Mouse (Mus musculus) liver, embryonic 14.5 days (tissue): ENCODE measurements around the gene Rnf43. TPM values are rescaled to one million over a fixed set of nuclear protein-coding genes. Genes with fewer than 3 reads are reported as not detected.

Experiments
- ATAC-seq: fragments of 200-750 bp; cut with Nextera tagmentation; 2 replicates; pipeline ENCODE4 v1.8.0; 2017; ENCODE audit warnings: moderate number of reproducible peaks, mild to moderate bottlenecking, moderate library complexity; ENCODE audit not compliant: insufficient read depth
- DNase-seq, 3 experiments: peaks; one replicate each; pipeline ENCODE4 v3.0.0-alpha.2; 2012 to 2013; ENCODE audit warnings: low read depth in 3 of 3, low spot score in 3 of 3
- H3K27ac ChIP-seq: fragments of 300-500 bp; sonication (generic); 2 replicates; pipeline ENCODE4 v1.5.1; 2014; ENCODE audit warnings: moderate library complexity, mild to moderate bottlenecking, control low read depth, inconsistent platforms
- H3K27me3 ChIP-seq: fragments of 300-500 bp; sonication (generic); 2 replicates; pipeline ENCODE4 v1.6.1; 2014; ENCODE audit warnings: mild to moderate bottlenecking, low read length, moderate library complexity; ENCODE audit not compliant: control insufficient read depth, insufficient read depth
- H3K36me3 ChIP-seq: fragments of 300-500 bp; sonication (generic); replicated peaks from 2 replicates; pipeline ENCODE4 v1.6.1; 2014; ENCODE audit warnings: low read depth; ENCODE audit not compliant: control insufficient read depth, insufficient read depth
- H3K4me1 ChIP-seq, 2 experiments: fragments of 200-500 bp in 1 of 2; fragments of 300-500 bp in 1 of 2; sonication (generic) in 1 of 2; replicated peaks; 2 replicates each; pipeline ENCODE4 v1.6.1; 2012 to 2014; ENCODE audit warnings: antibody characterized with exemption in 1 of 2, inconsistent platforms in 1 of 2, low read length in 1 of 2; ENCODE audit not compliant: control insufficient read depth in 2 of 2, insufficient read depth in 2 of 2
- H3K4me2 ChIP-seq: fragments of 300-500 bp; sonication (generic); 2 replicates; pipeline ENCODE4 v1.6.1; 2014; ENCODE audit warnings: low read depth, mild to moderate bottlenecking, control low read depth, moderate library complexity
- H3K4me3 ChIP-seq, 2 experiments: fragments of 200-500 bp in 1 of 2; fragments of 300-500 bp in 1 of 2; sonication (generic) in 1 of 2; 2 replicates each; pipeline ENCODE4 v1.5.1; 2012 to 2014; ENCODE audit warnings: low read depth in 2 of 2, low read length in 2 of 2, mild to moderate bottlenecking in 2 of 2, control low read depth in 1 of 2, inconsistent platforms in 1 of 2, moderate library complexity in 1 of 2; ENCODE audit not compliant: insufficient read depth in 1 of 2
- H3K9ac ChIP-seq: fragments of 300-500 bp; sonication (generic); replicated peaks from 2 replicates; pipeline ENCODE4 v1.6.1; 2014; ENCODE audit warnings: mild to moderate bottlenecking, control low read depth, moderate library complexity
- H3K9me3 ChIP-seq: fragments of 300-500 bp; sonication (generic); 2 replicates; pipeline ENCODE4 v1.6.1; 2016; ENCODE audit warnings: low read length, mixed read lengths; ENCODE audit not compliant: control insufficient read depth
- CTCF ChIP-seq: IDR thresholded peaks from 2 replicates; pipeline ENCODE4 v1.5.1; 2016; ENCODE audit warnings: antibody characterized with exemption, low read depth, control low read depth
- EP300 ChIP-seq: IDR thresholded peaks from 2 replicates; pipeline ENCODE4 v1.6.1; 2016; ENCODE audit warnings: antibody characterized with exemption, low read depth
- WGBS: fragments of 180-500 bp; shearing (Covaris S2); extraction: QIAGEN DNeasy Blood & Tissue Kit; methylation state at CpG from one replicate; pipeline ENCODE4 v1.1.7; 2014; ENCODE audit not compliant: insufficient replicate concordance; 5-methylcytosine and 5-hydroxymethylcytosine counted together
- polyA plus RNA-seq, 2 experiments: library from polyadenylated mRNA; depleted of rRNA in 1 of 2; stranded (reverse) in 1 of 2; unstranded in 1 of 2; fragments of >200 nt; fragmentation: Nextera tagmentation in 1 of 2; extraction: Ambion mirVana in 1 of 2; gene quantifications; 2 replicates each; pipeline versions ENCODE4 v1.2.1 to v1.2.3; 2012 to 2014

Gene Rnf43
- polyA plus RNA-seq, 2 experiments = 3.5 to 4.5 TPM

- Histone ChIP-seq H3K9me3 (no peaks in the 10 kb centered on the region), H3K4me2 (no peak overlapping the region), H3K4me3 (no peak overlapping the region), H3K27ac (peak overlapping the region; percentile 30; the same call in 1 of the 2 replicates), H3K27me3 (no peaks in the 10 kb centered on the region), H3K36me3 (peaks cover 44% of the 10 kb centered on the region), H3K4me1 (peaks cover 24 to 31% of the 10 kb centered on the region in 2 experiments), H3K9ac (no peak overlapping the region)
- no peak for DNase-seq
- TF ChIP-seq CTCF (no peak), EP300 (no peak)
- 72% methylated on average over 9 of the region's 9 CpGs for WGBS
- no peak for ATAC-seq
These were observed 83.4 kb downstream of the Rnf43 start for GRCm38 (mm10) chr11:87745632-87746555.

DNA sequence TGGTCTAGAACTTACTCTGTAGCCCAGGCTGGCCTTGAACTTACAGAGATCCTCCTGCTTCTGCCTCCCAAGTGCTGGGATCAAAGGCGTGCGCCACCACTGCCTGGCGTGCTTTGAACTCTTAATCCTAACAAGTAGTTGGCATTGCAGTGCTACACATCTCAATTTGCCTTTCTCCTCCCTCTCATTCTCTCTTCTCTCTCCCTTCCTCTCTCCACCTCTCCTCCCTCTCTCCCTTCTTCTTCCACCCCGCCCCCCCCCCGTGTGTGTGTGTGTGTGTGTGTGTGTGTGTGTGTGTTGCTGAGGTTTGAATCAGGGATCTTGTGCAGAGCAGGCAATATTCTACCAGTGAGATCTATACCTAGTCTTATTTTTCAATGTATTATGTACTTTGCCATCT is 84.8 kb downstream of the Rnf43 start:
- Histone ChIP-seq H3K4me1 (peaks cover 38 to 45% of the 10 kb centered on the region in 2 experiments), H3K27ac (peak overlapping the region; percentile 18), H3K9ac (no peak overlapping the region), H3K4me2 (no peak overlapping the region), H3K9me3 (no peaks in the 10 kb centered on the region), H3K36me3 (peaks cover 30% of the 10 kb centered on the region), H3K27me3 (no peaks in the 10 kb centered on the region), H3K4me3 (no peak overlapping the region)
- DNase-seq (no peak), ATAC-seq (no peak)
- 91% methylated on average over 4 of the region's 5 CpGs for WGBS
- TF ChIP-seq CTCF (no peak), EP300 (no peak)

GRCm38 (mm10) chr11:87747716-87748115 is 85.2 kb downstream of the Rnf43 start:
- 84% methylated on average over 7 of the region's 7 CpGs for WGBS
- peak overlapping the region; percentile 93 for H3K9ac ChIP-seq
- H3K4me3 ChIP-seq = peak overlapping the region; percentile 59 to 68; a peak in 3 of 4 replicates
- H3K36me3 ChIP-seq = peaks cover 26% of the 10 kb centered on the region
- no peaks in the 10 kb centered on the region for H3K27me3 ChIP-seq
- DNase-seq = no peak
- peak overlapping the region; percentile 100 for H3K27ac ChIP-seq
- H3K9me3 ChIP-seq = no peaks in the 10 kb centered on the region
- TF ChIP-seq EP300 (no peak), CTCF (no peak)
- no peak for ATAC-seq
- peaks cover 42 to 49% of the 10 kb centered on the region in 2 experiments for H3K4me1 ChIP-seq
- peak overlapping the region; percentile 93 for H3K4me2 ChIP-seq

- Histone ChIP-seq H3K9ac (peak overlapping the region; percentile 93), H3K27ac (peak overlapping the region; percentile 100), H3K9me3 (no peaks in the 10 kb centered on the region), H3K4me1 (peaks cover 49 to 56% of the 10 kb centered on the region in 2 experiments), H3K4me2 (peak overlapping the region; percentile 93), H3K4me3 (peak overlapping the region; percentile 59 to 68), H3K36me3 (peaks cover 20% of the 10 kb centered on the region), H3K27me3 (no peaks in the 10 kb centered on the region)
- peak; percentile 59 for ATAC-seq
- WGBS = 10% methylated on average over 19 of the region's 19 CpGs
- TF ChIP-seq CTCF = peak; percentile 42
- no peak for TF ChIP-seq EP300
- peak in 2 of 3 experiments; percentile 80 to 86 for DNase-seq
These were observed 85.9 kb downstream of the Rnf43 start for GRCm38 (mm10) chr11:87748132-87749119.
